Mouse (Mus musculus) lung, embryonic 16.5 days (tissue): Measurements from ENCODE around the gene Dpt. TPM values are rescaled to one million over a fixed set of nuclear protein-coding genes. Genes with fewer than 3 reads are reported as not detected.

Source experiments
- ATAC-seq: fragments of 200-750 bp; cut with Nextera tagmentation; 2 replicates; pipeline ENCODE4 v1.8.0; 2017; ENCODE audit warnings: low read depth, mild to moderate bottlenecking, moderate library complexity
- H3K27ac ChIP-seq: fragments of 300-500 bp; sonication (generic); 2 replicates; pipeline ENCODE4 v1.5.1; 2014; ENCODE audit warnings: mild to moderate bottlenecking, control low read depth, low read length
- H3K27me3 ChIP-seq: fragments of 300-500 bp; sonication (generic); 2 replicates; pipeline ENCODE4 v1.6.1; 2014; ENCODE audit warnings: low read depth, low read length, mixed read lengths; ENCODE audit not compliant: control insufficient read depth, insufficient read depth
- H3K36me3 ChIP-seq: fragments of 300-500 bp; sonication (generic); 2 replicates; pipeline ENCODE4 v1.6.1; 2014; ENCODE audit warnings: low read length; ENCODE audit not compliant: control insufficient read depth, insufficient read depth
- H3K4me1 ChIP-seq: fragments of 300-500 bp; sonication (generic); replicated peaks from 2 replicates; pipeline ENCODE4 v1.6.1; 2014; ENCODE audit warnings: low read length, mixed read lengths; ENCODE audit not compliant: control insufficient read depth, insufficient read depth
- H3K4me2 ChIP-seq: fragments of 300-500 bp; sonication (generic); 2 replicates; pipeline ENCODE4 v1.6.1; 2014; ENCODE audit warnings: low read depth, low read length, control low read depth
- H3K4me3 ChIP-seq: fragments of 300-500 bp; sonication (generic); 2 replicates; pipeline ENCODE4 v1.5.1; 2014; ENCODE audit warnings: mild to moderate bottlenecking, low read length, control low read depth
- H3K9ac ChIP-seq: fragments of 300-500 bp; sonication (generic); 2 replicates; pipeline ENCODE4 v1.6.1; 2014; ENCODE audit warnings: low read length, control low read depth
- H3K9me3 ChIP-seq: fragments of 300-500 bp; sonication (generic); 2 replicates; pipeline ENCODE4 v1.6.1; 2016; ENCODE audit warnings: low read length; ENCODE audit not compliant: control insufficient read depth
- WGBS: fragments of 180-500 bp; shearing (Covaris S2); extraction: QIAGEN DNeasy Blood & Tissue Kit; methylation state at CpG from one replicate; pipeline ENCODE4 v1.1.7; 2014; 5-methylcytosine and 5-hydroxymethylcytosine counted together
- polyA plus RNA-seq: library from polyadenylated mRNA; unstranded; fragments of >200 nt; fragmentation: Nextera tagmentation; extraction: Ambion mirVana; gene quantifications from 2 replicates; pipeline ENCODE4 v1.2.1, GENCODE M21; 2015

The Dpt gene
- polyA plus RNA-seq, 1 experiment from 2014 or later, result 36.4 TPM

DNA sequence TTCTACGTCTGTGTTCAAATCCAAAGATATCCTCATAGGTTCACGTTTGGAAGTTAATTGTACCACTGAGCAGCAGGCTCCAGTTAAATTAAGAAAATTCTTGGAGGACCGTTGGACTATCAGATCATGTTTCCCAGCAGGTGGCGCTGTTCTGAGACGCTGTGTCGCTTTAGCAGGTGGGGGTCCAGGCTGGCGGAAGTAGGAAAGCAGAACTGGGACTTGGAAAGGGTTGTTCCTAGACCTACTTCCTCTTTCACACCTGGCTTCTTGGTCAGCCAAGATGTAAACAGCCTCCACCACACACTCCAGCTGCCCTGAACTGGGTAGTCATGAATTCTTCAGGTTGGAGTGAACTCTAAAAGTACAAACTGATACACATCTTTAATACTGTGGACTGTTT, 74.2 kb downstream of the Dpt start:
- Histone ChIP-seq H3K9ac (no peak overlapping the region), H3K27ac (no peak overlapping the region), H3K4me3 (no peak overlapping the region), H3K36me3 (no peaks in the 10 kb centered on the region), H3K9me3 (no peaks in the 10 kb centered on the region), H3K4me2 (no peak overlapping the region), H3K27me3 (no peaks in the 10 kb centered on the region), H3K4me1 (no peaks in the 10 kb centered on the region)
- no peak for ATAC-seq
- 51% methylated on average over 7 of the region's 7 CpGs for WGBS

Other genes starting within 250 kb of the Dpt start
- gene Xcl1, start 138.9 kb downstream of the Dpt start, polyA plus RNA-seq, result 0.33 and 1.1 TPM in 2 replicates